Mouse (Mus musculus): ENCODE results near the gene Fcamr. TPM values are rescaled to one million over a fixed set of nuclear protein-coding genes. Genes with fewer than 3 reads are reported as not detected.

The Fcamr gene
- polyA plus RNA-seq, 1 experiment from 2014 or later, result not detected

DNA sequence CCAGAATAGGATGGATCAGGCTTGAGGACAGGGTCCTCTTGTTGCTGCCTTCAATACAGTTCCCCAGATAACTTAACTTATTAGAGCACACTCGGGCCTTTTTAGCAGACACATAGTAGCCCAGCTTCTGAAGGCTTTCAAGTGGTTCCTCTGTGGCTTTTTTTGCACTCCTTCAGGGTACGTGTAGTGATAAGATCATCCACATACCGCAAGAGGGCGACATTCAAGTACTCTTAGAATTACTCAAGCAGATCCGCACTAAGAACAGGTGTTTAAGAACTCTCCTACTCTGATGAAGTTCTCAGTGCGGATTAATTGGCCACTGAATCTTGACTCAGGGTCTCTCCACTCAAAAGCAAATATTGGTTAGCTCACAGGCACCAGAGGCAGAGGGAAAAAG is 37.6 kb downstream of the Fcamr start:
- no peak overlapping the region for H3K4me2 ChIP-seq (replicated peaks)
- no peak overlapping the region for H3K9ac ChIP-seq (replicated peaks)
- ATAC-seq, result no peak
- H3K9me3 ChIP-seq, result no peaks in the 10 kb centered on the region
- WGBS, result 52% methylated on average over 6 of the region's 6 CpGs
- H3K27me3 ChIP-seq, result no peaks in the 10 kb centered on the region
- no peak overlapping the region for H3K27ac ChIP-seq
- no peaks in the 10 kb centered on the region for H3K4me1 ChIP-seq (replicated peaks)
- no peaks in the 10 kb centered on the region for H3K36me3 ChIP-seq
- no peak overlapping the region for H3K4me3 ChIP-seq (replicated peaks)

- Histone ChIP-seq H3K27ac (no peak overlapping the region), H3K4me3 (replicated peaks) (no peak overlapping the region), H3K4me2 (replicated peaks) (no peak overlapping the region), H3K4me1 (replicated peaks) (no peaks in the 10 kb centered on the region), H3K36me3 (no peaks in the 10 kb centered on the region), H3K9ac (replicated peaks) (no peak overlapping the region), H3K27me3 (no peaks in the 10 kb centered on the region), H3K9me3 (no peaks in the 10 kb centered on the region)
- WGBS, result 87% methylated on average over 8 of the region's 8 CpGs
- ATAC-seq, result no peak
These were observed 40.1 kb downstream of the Fcamr start for GRCm38 (mm10) chr1:130840599-130841379.

DNA sequence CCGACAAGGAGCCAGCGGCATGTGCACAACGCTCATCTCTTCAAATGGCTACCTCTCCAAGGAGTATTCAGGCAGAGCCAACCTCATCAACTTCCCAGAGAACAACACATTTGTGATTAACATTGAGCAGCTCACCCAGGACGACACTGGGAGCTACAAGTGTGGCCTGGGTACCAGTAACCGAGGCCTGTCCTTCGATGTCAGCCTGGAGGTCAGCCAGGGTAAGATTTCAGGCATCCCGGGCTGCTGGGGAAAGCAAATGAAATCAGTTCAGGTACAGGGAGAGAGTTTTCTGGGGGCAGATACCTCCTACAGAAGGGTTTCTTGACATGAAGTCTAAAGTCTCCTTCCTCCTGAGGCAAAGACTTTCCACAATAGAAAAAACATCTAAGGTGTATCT is 40.9 kb downstream of the Fcamr start:
- H3K27me3 ChIP-seq, result no peaks in the 10 kb centered on the region
- no peak for ATAC-seq
- H3K9me3 ChIP-seq, result no peaks in the 10 kb centered on the region
- H3K9ac ChIP-seq (replicated peaks), result no peak overlapping the region
- no peak overlapping the region for H3K4me2 ChIP-seq (replicated peaks)
- 90% methylated on average over 7 of the region's 7 CpGs for WGBS
- no peaks in the 10 kb centered on the region for H3K4me1 ChIP-seq (replicated peaks)
- H3K4me3 ChIP-seq (replicated peaks), result no peak overlapping the region
- no peaks in the 10 kb centered on the region for H3K36me3 ChIP-seq
- no peak overlapping the region for H3K27ac ChIP-seq

GRCm38 (mm10) chr1:130844516-130844915 is 43.8 kb downstream of the Fcamr start:
- ATAC-seq, result no peak
- Histone ChIP-seq H3K4me2 (replicated peaks) (no peak overlapping the region), H3K9me3 (no peaks in the 10 kb centered on the region), H3K27me3 (no peaks in the 10 kb centered on the region), H3K4me3 (replicated peaks) (no peak overlapping the region), H3K4me1 (replicated peaks) (no peaks in the 10 kb centered on the region), H3K9ac (replicated peaks) (no peak overlapping the region), H3K27ac (no peak overlapping the region), H3K36me3 (no peaks in the 10 kb centered on the region)
- WGBS, result 92% methylated on average over 7 of the region's 7 CpGs

DNA sequence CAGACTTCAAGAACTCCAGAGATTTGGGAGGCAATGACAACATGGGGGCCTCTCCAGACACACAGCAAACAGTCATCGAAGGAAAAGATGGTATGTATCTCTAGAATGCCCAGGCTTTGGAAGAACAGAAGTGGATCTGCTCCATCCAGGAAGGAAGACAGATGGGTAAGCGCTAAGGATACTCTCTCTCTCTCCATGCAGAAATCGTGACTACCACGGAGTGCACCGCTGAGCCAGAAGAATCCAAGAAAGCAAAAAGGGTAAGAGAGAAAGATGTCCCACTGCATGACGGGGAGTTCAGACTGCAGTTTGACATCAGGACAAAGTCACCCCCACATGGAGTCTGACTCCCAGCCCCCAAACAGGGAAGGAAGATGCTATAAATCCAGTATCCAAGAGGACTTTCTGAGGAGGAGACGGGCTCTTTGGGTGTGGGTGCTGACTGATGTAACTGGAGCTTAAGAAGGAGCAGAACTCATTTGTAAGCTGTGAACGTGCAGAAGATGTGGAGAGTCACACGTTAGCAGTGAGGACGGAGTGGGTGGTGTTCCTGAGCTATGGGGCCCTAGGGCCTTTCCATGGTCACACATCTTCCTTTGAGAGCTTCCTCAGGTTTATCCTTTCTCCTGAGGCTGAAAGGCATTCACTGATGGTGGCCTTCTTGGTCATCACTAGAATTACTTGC is 49.0 kb downstream of the Fcamr start:
- Histone ChIP-seq H3K9me3 (no peaks in the 10 kb centered on the region), H3K27me3 (no peaks in the 10 kb centered on the region), H3K27ac (no peak overlapping the region), H3K36me3 (no peaks in the 10 kb centered on the region), H3K4me3 (replicated peaks) (no peak overlapping the region), H3K9ac (replicated peaks) (no peak overlapping the region), H3K4me2 (replicated peaks) (no peak overlapping the region), H3K4me1 (replicated peaks) (0 out of 2 replicates have a peak, but pooled peaks cover 3% of the 10 kb centered on the region)
- 93% methylated on average over 10 of the region's 10 CpGs for WGBS
- ATAC-seq, result no peak

DNA sequence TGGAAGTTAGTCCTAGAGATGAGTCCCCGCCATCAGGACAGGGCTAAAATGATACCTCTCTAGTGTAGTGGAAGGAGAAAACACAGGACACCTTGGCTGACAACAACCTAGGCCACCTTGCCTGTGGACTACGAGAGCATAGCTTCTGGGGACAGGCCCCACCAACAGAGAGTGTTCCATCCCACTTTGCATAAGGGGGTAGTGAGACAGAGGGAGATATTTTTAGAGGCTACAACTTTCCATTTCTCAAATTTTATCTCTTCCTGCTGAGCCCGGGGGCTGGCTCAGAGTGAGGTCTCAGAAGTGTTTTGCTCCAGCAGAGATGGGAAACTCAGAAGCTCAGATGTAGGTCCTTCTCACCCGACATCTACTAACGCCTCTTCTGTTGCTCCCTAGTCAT is 49.7 kb downstream of the Fcamr start:
- no peak overlapping the region for H3K4me3 ChIP-seq (replicated peaks)
- no peak overlapping the region for H3K27ac ChIP-seq
- 0 out of 2 replicates have a peak, but pooled peaks cover 3% of the 10 kb centered on the region for H3K4me1 ChIP-seq (replicated peaks)
- 92% methylated on average over 5 of the region's 5 CpGs for WGBS
- H3K9ac ChIP-seq (replicated peaks), result no peak overlapping the region
- H3K4me2 ChIP-seq (replicated peaks), result no peak overlapping the region
- H3K36me3 ChIP-seq, result no peaks in the 10 kb centered on the region
- no peaks in the 10 kb centered on the region for H3K9me3 ChIP-seq
- no peaks in the 10 kb centered on the region for H3K27me3 ChIP-seq
- no peak for ATAC-seq

- 0 out of 2 replicates have a peak, but pooled peaks cover 3% of the 10 kb centered on the region for H3K4me1 ChIP-seq (replicated peaks)
- H3K36me3 ChIP-seq, result no peaks in the 10 kb centered on the region
- H3K9ac ChIP-seq (replicated peaks), result no peak overlapping the region
- no peak for ATAC-seq
- H3K4me2 ChIP-seq (replicated peaks), result no peak overlapping the region
- H3K4me3 ChIP-seq (replicated peaks), result no peak overlapping the region
- 79% methylated on average over 9 of the region's 9 CpGs for WGBS
- no peaks in the 10 kb centered on the region for H3K9me3 ChIP-seq
- H3K27me3 ChIP-seq, result no peaks in the 10 kb centered on the region
- no peak overlapping the region for H3K27ac ChIP-seq
These were observed 54.1 kb downstream of the Fcamr start for GRCm38 (mm10) chr1:130854819-130855218.

DNA sequence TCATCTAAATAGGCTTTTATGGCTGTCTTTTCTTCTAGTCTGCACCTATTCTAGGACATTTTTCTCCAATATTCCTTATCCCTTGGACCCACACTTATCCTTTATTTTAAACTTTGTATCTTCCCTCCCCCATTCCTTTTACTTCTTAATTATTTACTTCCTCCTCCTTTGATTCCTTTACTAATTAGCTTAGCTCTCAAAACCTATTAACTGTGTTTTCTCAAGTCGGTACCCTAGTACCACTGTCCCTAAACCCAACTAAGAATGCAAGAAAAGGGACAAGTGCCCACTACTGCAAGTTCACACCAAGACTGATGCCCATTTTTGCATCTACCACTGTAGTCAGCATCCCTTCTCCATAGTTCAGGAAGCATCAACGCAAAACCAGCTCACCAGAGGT is 55.0 kb downstream of the Fcamr start:
- Histone ChIP-seq H3K9ac (replicated peaks) (no peak overlapping the region), H3K27me3 (no peaks in the 10 kb centered on the region), H3K36me3 (no peaks in the 10 kb centered on the region), H3K4me1 (replicated peaks) (0 out of 2 replicates have a peak, but pooled peaks cover 3% of the 10 kb centered on the region), H3K27ac (no peak overlapping the region), H3K9me3 (no peaks in the 10 kb centered on the region), H3K4me2 (replicated peaks) (no peak overlapping the region), H3K4me3 (replicated peaks) (no peak overlapping the region)
- ATAC-seq, result no peak
- WGBS, result 81% methylated on average over 2 of the region's 2 CpGs

GRCm38 (mm10) chr1:130857456-130857855 is 56.8 kb downstream of the Fcamr start:
- Histone ChIP-seq H3K4me2 (replicated peaks) (no peak overlapping the region), H3K27ac (no peak overlapping the region), H3K27me3 (no peaks in the 10 kb centered on the region), H3K9me3 (no peaks in the 10 kb centered on the region), H3K4me3 (replicated peaks) (no peak overlapping the region), H3K4me1 (replicated peaks) (0 out of 2 replicates have a peak, but pooled peaks cover 3% of the 10 kb centered on the region), H3K36me3 (no peaks in the 10 kb centered on the region), H3K9ac (replicated peaks) (no peak overlapping the region)
- WGBS, result 88% methylated on average over 4 of the region's 4 CpGs
- no peak for ATAC-seq

GRCm38 (mm10) chr1:130864238-130864637 is 63.5 kb downstream of the Fcamr start:
- H3K27ac ChIP-seq, result no peak overlapping the region
- no peak overlapping the region for H3K4me2 ChIP-seq (replicated peaks)
- no peak for ATAC-seq
- H3K4me1 ChIP-seq (replicated peaks), result no peaks in the 10 kb centered on the region
- 92% methylated on average over 4 of the region's 4 CpGs for WGBS
- no peaks in the 10 kb centered on the region for H3K36me3 ChIP-seq
- no peaks in the 10 kb centered on the region for H3K9me3 ChIP-seq
- H3K27me3 ChIP-seq, result no peaks in the 10 kb centered on the region
- no peak overlapping the region for H3K4me3 ChIP-seq (replicated peaks)
- no peak overlapping the region for H3K9ac ChIP-seq (replicated peaks)

Data from midbrain, embryonic 13.5 days (tissue).